Mouse (Mus musculus): ENCODE measurements around the gene Tex28. TPM values are rescaled to one million over a fixed set of nuclear protein-coding genes. Genes with fewer than 3 reads are reported as not detected.
"Not testable (repeated sequence)": the region's sequence is repeated elsewhere in the genome, so short reads cannot be mapped to it uniquely, and the experiment has no call there.

Tex28 gene
- polyA plus RNA-seq (2016; fragmentation: Nextera tagmentation; extraction: Ambion mirVana), result not detected in 2 replicates

GRCm38 (mm10) chrX:74167738-74168137, at the start of gene Tex28:
Tex28 (minus strand) TSS chrX:74167838.
- DNase-seq (ENCODE audit: low spot score), result no peak
- H3K27me3 ChIP-seq (ENCODE audit: low read depth, poor library complexity, severe bottlenecking), result 0 out of 2 replicates have a peak, but pooled peaks cover 2% of the 10 kb centered on the region
- no peak within 1 kb of the TSS for H3K4me3 ChIP-seq
- no peak within 1 kb of the TSS for H3K27ac ChIP-seq
- no peaks in the 10 kb centered on the region for H3K36me3 ChIP-seq
- WGBS, result 100% methylated on average over 1 of the region's 1 CpGs
- no peaks in the 10 kb centered on the region for H3K4me1 ChIP-seq
- H3K9me3 ChIP-seq (replicated peaks), result no peaks in the 10 kb centered on the region

GRCm38 (mm10) chrX:74203556-74203955, 35.9 kb upstream of the Tex28 start:
- WGBS, result 80% methylated on average over 2 of the region's 2 CpGs
- Histone ChIP-seq H3K36me3 (no peaks in the 10 kb centered on the region), H3K27ac (no peak overlapping the region), H3K27me3 (ENCODE audit: low read depth, poor library complexity, severe bottlenecking) (peaks cover 41% of the 10 kb centered on the region), H3K4me1 (no peaks in the 10 kb centered on the region), H3K9me3 (replicated peaks) (no peaks in the 10 kb centered on the region), H3K4me3 (no peak overlapping the region)
- no peak for DNase-seq (ENCODE audit: low spot score)

- Histone ChIP-seq H3K27me3 (ENCODE audit: low read depth, poor library complexity, severe bottlenecking) (peaks cover 6% of the 10 kb centered on the region; the same call in 1 of the 2 replicates), H3K27ac (no peak within 1 kb of the TSS), H3K36me3 (no peaks in the 10 kb centered on the region), H3K4me3 (no peak within 1 kb of the TSS), H3K4me1 (no peaks in the 10 kb centered on the region), H3K9me3 (replicated peaks) (no peaks in the 10 kb centered on the region)
- DNase-seq (ENCODE audit: low spot score), result no peak
- 90% methylated on average over 17 of the region's 17 CpGs for WGBS
Observed at GRCm38 (mm10) chrX:74176959-74177358, 9.3 kb upstream of the Tex28 start, which contains the start of gene Tktl1. Tktl1 (plus strand) TSS chrX:74177259.

- H3K4me3 ChIP-seq; H3K36me3 ChIP-seq; H3K27ac ChIP-seq; H3K9me3 ChIP-seq (replicated peaks); DNase-seq (ENCODE audit: low spot score); H3K4me1 ChIP-seq: not testable (repeated sequence)
- WGBS, result 32% methylated on average over 1 of the region's 1 CpGs
- H3K27me3 ChIP-seq (ENCODE audit: low read depth, poor library complexity, severe bottlenecking), result peaks cover 65% of the 10 kb centered on the region; the same call in 1 of the 2 replicates
Observed at GRCm38 (mm10) chrX:74135263-74135662, 32.4 kb downstream of the Tex28 start, which contains the start of gene Mecp2. Mecp2 (minus strand) TSS chrX:74135363.

GRCm38 (mm10) chrX:74127164-74127563, 40.5 kb downstream of the Tex28 start, which contains the start of gene Opn1mw:
Opn1mw (plus strand) TSS chrX:74127464.
- peaks cover 73% of the 10 kb centered on the region for H3K27me3 ChIP-seq (ENCODE audit: low read depth, poor library complexity, severe bottlenecking)
- no peak within 1 kb of the TSS for H3K27ac ChIP-seq
- no peak within 1 kb of the TSS for H3K4me3 ChIP-seq
- H3K9me3 ChIP-seq (replicated peaks), result no peaks in the 10 kb centered on the region
- no peaks in the 10 kb centered on the region for H3K4me1 ChIP-seq
- no peak for DNase-seq (ENCODE audit: low spot score)
- H3K36me3 ChIP-seq, result no peaks in the 10 kb centered on the region

GRCm38 (mm10) chrX:74124975-74125374, 42.7 kb downstream of the Tex28 start:
- Histone ChIP-seq H3K4me3 (no peak overlapping the region), H3K36me3 (no peaks in the 10 kb centered on the region), H3K9me3 (replicated peaks) (no peaks in the 10 kb centered on the region), H3K27ac (no peak overlapping the region), H3K4me1 (no peaks in the 10 kb centered on the region), H3K27me3 (ENCODE audit: low read depth, poor library complexity, severe bottlenecking) (peaks cover 73% of the 10 kb centered on the region)
- DNase-seq (ENCODE audit: low spot score), result no peak
- WGBS, result 71% methylated on average over 2 of the region's 2 CpGs

GRCm38 (mm10) chrX:74115511-74115910, 52.1 kb downstream of the Tex28 start:
- whole genome bisulfite sequencing, result 20% methylated on average over 10 of the region's 10 CpGs
- H3K27me3 ChIP-seq (ENCODE audit: low read depth, poor library complexity, severe bottlenecking), result peaks cover 32% of the 10 kb centered on the region
- H3K4me1 ChIP-seq, result no peaks in the 10 kb centered on the region
- 0 out of 2 replicates have a peak overlapping the region, but pooled peaks have one; percentile 20 for H3K4me3 ChIP-seq
- H3K27ac ChIP-seq, result no peak overlapping the region
- no peaks in the 10 kb centered on the region for H3K36me3 ChIP-seq
- no peaks in the 10 kb centered on the region for H3K9me3 ChIP-seq (replicated peaks)
- peak; percentile 44 for DNase-seq (ENCODE audit: low spot score)

GRCm38 (mm10) chrX:74114036-74114435, 53.6 kb downstream of the Tex28 start:
- Histone ChIP-seq H3K9me3 (replicated peaks) (no peaks in the 10 kb centered on the region), H3K4me3 (no peak overlapping the region)

GRCm38 (mm10) chrX:74108747-74109146, 58.9 kb downstream of the Tex28 start:
- Histone ChIP-seq H3K27ac (no peak overlapping the region), H3K36me3 (no peaks in the 10 kb centered on the region), H3K4me3 (no peak overlapping the region), H3K4me1 (no peaks in the 10 kb centered on the region), H3K27me3 (ENCODE audit: low read depth, poor library complexity, severe bottlenecking) (peaks cover 49% of the 10 kb centered on the region), H3K9me3 (replicated peaks) (no peaks in the 10 kb centered on the region)
- no peak for DNase-seq (ENCODE audit: low spot score)
- WGBS, result 51% methylated on average over 3 of the region's 3 CpGs

More at GRCm38 (mm10) chrX:74114036-74114435, 53.6 kb downstream of the Tex28 start:
- no peaks in the 10 kb centered on the region for H3K4me1 ChIP-seq
- DNase-seq (ENCODE audit: low spot score), result no peak
- H3K27ac ChIP-seq, result no peak overlapping the region
- no peaks in the 10 kb centered on the region for H3K36me3 ChIP-seq
- H3K27me3 ChIP-seq (ENCODE audit: low read depth, poor library complexity, severe bottlenecking), result peaks cover 33% of the 10 kb centered on the region

- H3K4me1 ChIP-seq, result no peaks in the 10 kb centered on the region
- no peak overlapping the region for H3K4me3 ChIP-seq
- peaks cover 59% of the 10 kb centered on the region for H3K27me3 ChIP-seq (ENCODE audit: low read depth, poor library complexity, severe bottlenecking)
- 59% methylated on average over 2 of the region's 2 CpGs for WGBS
- no peaks in the 10 kb centered on the region for H3K36me3 ChIP-seq
- no peaks in the 10 kb centered on the region for H3K9me3 ChIP-seq (replicated peaks)
- H3K27ac ChIP-seq, result no peak overlapping the region
- no peak for DNase-seq (ENCODE audit: low spot score)
Observed at GRCm38 (mm10) chrX:74105916-74106315, 61.7 kb downstream of the Tex28 start.

- no peaks in the 10 kb centered on the region for H3K9me3 ChIP-seq (replicated peaks)
- no peak for DNase-seq (ENCODE audit: low spot score)
- H3K4me3 ChIP-seq, result no peak overlapping the region
- WGBS, result 75% methylated on average over 4 of the region's 4 CpGs
- no peaks in the 10 kb centered on the region for H3K4me1 ChIP-seq
- H3K36me3 ChIP-seq, result no peaks in the 10 kb centered on the region
- peaks cover 55% of the 10 kb centered on the region for H3K27me3 ChIP-seq (ENCODE audit: low read depth, poor library complexity, severe bottlenecking)
- no peak overlapping the region for H3K27ac ChIP-seq
Observed at GRCm38 (mm10) chrX:74103457-74104188, 64.0 kb downstream of the Tex28 start.

Data from limb, embryonic 10.5 days (tissue).